Mouse (Mus musculus) kidney, embryonic 14.5 days (tissue): ENCODE results near the gene Carnmt1. TPM values are rescaled to one million over a fixed set of nuclear protein-coding genes. Genes with fewer than 3 reads are reported as not detected.

Source experiments
- ATAC-seq: fragments of 200-750 bp; cut with Nextera tagmentation; 2 replicates; pipeline ENCODE4 v1.8.0; 2017; ENCODE audit warnings: moderate number of reproducible peaks, mild to moderate bottlenecking, moderate TSS enrichment, moderate library complexity; ENCODE audit not compliant: low FRiP score, low TSS enrichment
- H3K27ac ChIP-seq: fragments of 300-500 bp; sonication (generic); 2 replicates; pipeline ENCODE4 v1.5.1; 2014; ENCODE audit warnings: low read depth, mild to moderate bottlenecking, low read length, moderate library complexity, mixed read lengths
- H3K27me3 ChIP-seq: fragments of 300-500 bp; sonication (generic); 2 replicates; pipeline ENCODE4 v1.6.1; 2014; ENCODE audit warnings: mild to moderate bottlenecking, low read length; ENCODE audit not compliant: control insufficient read depth, insufficient read depth
- H3K36me3 ChIP-seq: fragments of 300-500 bp; sonication (generic); 2 replicates; pipeline ENCODE4 v1.6.1; 2014; ENCODE audit warnings: low read length, mixed read lengths; ENCODE audit not compliant: control insufficient read depth, insufficient read depth
- H3K4me1 ChIP-seq: fragments of 300-500 bp; sonication (generic); 2 replicates; pipeline ENCODE4 v1.6.1; 2014; ENCODE audit warnings: low read length, mixed read lengths; ENCODE audit not compliant: control insufficient read depth, insufficient read depth
- H3K4me2 ChIP-seq: fragments of 300-500 bp; sonication (generic); replicated peaks from 2 replicates; pipeline ENCODE4 v1.6.1; 2014; ENCODE audit warnings: low read depth, mild to moderate bottlenecking, low read length
- H3K4me3 ChIP-seq: fragments of 300-500 bp; sonication (generic); 2 replicates; pipeline ENCODE4 v1.5.1; 2014; ENCODE audit warnings: mild to moderate bottlenecking, low read length
- H3K9ac ChIP-seq: fragments of 300-500 bp; sonication (generic); 2 replicates; pipeline ENCODE4 v1.6.1; 2014; ENCODE audit warnings: low read depth, mild to moderate bottlenecking, low read length, moderate library complexity
- H3K9me3 ChIP-seq: fragments of 300-500 bp; sonication (generic); 2 replicates; pipeline ENCODE4 v1.6.1; 2016; ENCODE audit warnings: low read length; ENCODE audit not compliant: control insufficient read depth
- WGBS: fragments of 180-500 bp; shearing (Covaris S2); extraction: QIAGEN DNeasy Blood & Tissue Kit; methylation state at CpG from one replicate; pipeline ENCODE4 v1.1.7; 2014; 5-methylcytosine and 5-hydroxymethylcytosine counted together
- polyA plus RNA-seq: library from polyadenylated mRNA; unstranded; fragments of >200 nt; fragmentation: Nextera tagmentation; extraction: Ambion mirVana; gene quantifications from 2 replicates; pipeline ENCODE4 v1.2.1, GENCODE M21; 2014

Gene Carnmt1
- 44.8 TPM in 2 replicates for polyA plus RNA-seq

GRCm38 (mm10) chr19:18670608-18671007 lies at the start of gene Carnmt1:
Gene Carnmt1 (plus strand): TSS chr19:18670764.
- Histone ChIP-seq H3K9me3 (no peaks in the 10 kb centered on the region), H3K36me3 (no peaks in the 10 kb centered on the region), H3K27ac (peak within 1 kb of the TSS; percentile 74), H3K4me2 (peak within 1 kb of the TSS; percentile 56), H3K27me3 (no peaks in the 10 kb centered on the region), H3K4me1 (peaks cover 18% of the 10 kb centered on the region), H3K4me3 (peak within 1 kb of the TSS; percentile 78), H3K9ac (peak within 1 kb of the TSS; percentile 87)
- ATAC-seq: peak; percentile 99
- under 1% methylated on average over 42 of the region's 58 CpGs for WGBS

- Histone ChIP-seq H3K9me3 (no peaks in the 10 kb centered on the region), H3K4me2 (no peak overlapping the region), H3K36me3 (no peaks in the 10 kb centered on the region), H3K9ac (no peak overlapping the region), H3K27ac (no peak overlapping the region), H3K4me3 (no peak overlapping the region), H3K27me3 (no peaks in the 10 kb centered on the region), H3K4me1 (peaks cover under 1% of the 10 kb centered on the region; the same call in 1 of the 2 replicates)
- WGBS: 81% methylated on average over 2 of the region's 2 CpGs
- no peak for ATAC-seq
These were observed 46.7 kb upstream of the Carnmt1 start for GRCm38 (mm10) chr19:18623894-18624293.

- H3K27me3 ChIP-seq: no peaks in the 10 kb centered on the region
- H3K9ac ChIP-seq: no peak overlapping the region; the same call in 1 of the 2 replicates
- no peaks in the 10 kb centered on the region for H3K36me3 ChIP-seq
- peaks cover 10% of the 10 kb centered on the region; the same call in 1 of the 2 replicates for H3K4me1 ChIP-seq
- H3K4me3 ChIP-seq: peak overlapping the region; percentile 5; the same call in 1 of the 2 replicates
- H3K9me3 ChIP-seq: no peaks in the 10 kb centered on the region
- ATAC-seq: no peak
- peak overlapping the region; percentile 70; the same call in 1 of the 2 replicates for H3K4me2 ChIP-seq
- 56% methylated on average over 1 of the region's 1 CpGs for WGBS
- H3K27ac ChIP-seq: peak overlapping the region; percentile 20; the same call in 1 of the 2 replicates
These were observed 41.0 kb upstream of the Carnmt1 start for GRCm38 (mm10) chr19:18629589-18629988.

- WGBS: 9% methylated on average over 17 of the region's 17 CpGs
- Histone ChIP-seq H3K36me3 (no peaks in the 10 kb centered on the region), H3K4me2 (peak overlapping the region; percentile 70), H3K9ac (peak overlapping the region; percentile 78; the same call in 1 of the 2 replicates), H3K27ac (peak overlapping the region; percentile 63), H3K27me3 (no peaks in the 10 kb centered on the region), H3K4me3 (peak overlapping the region; percentile 75), H3K9me3 (no peaks in the 10 kb centered on the region), H3K4me1 (peaks cover 10% of the 10 kb centered on the region; the same call in 1 of the 2 replicates)
- ATAC-seq: no peak
These were observed 40.1 kb upstream of the Carnmt1 start for GRCm38 (mm10) chr19:18630221-18631119.

GRCm38 (mm10) chr19:18631161-18631643 lies 39.4 kb upstream of the Carnmt1 start:
- no peaks in the 10 kb centered on the region for H3K36me3 ChIP-seq
- H3K4me2 ChIP-seq: peak overlapping the region; percentile 70
- no peaks in the 10 kb centered on the region for H3K9me3 ChIP-seq
- H3K4me1 ChIP-seq: peaks cover 10% of the 10 kb centered on the region; the same call in 1 of the 2 replicates
- H3K27me3 ChIP-seq: no peaks in the 10 kb centered on the region
- under 1% methylated on average over 40 of the region's 40 CpGs for WGBS
- ATAC-seq: peak; percentile 69
- peak overlapping the region; percentile 76 for H3K27ac ChIP-seq
- peak overlapping the region; percentile 78 for H3K9ac ChIP-seq
- H3K4me3 ChIP-seq: peak overlapping the region; percentile 75

- Histone ChIP-seq H3K9ac (peak within 1 kb of the TSS; percentile 78), H3K27ac (peak within 1 kb of the TSS; percentile 76), H3K9me3 (no peaks in the 10 kb centered on the region), H3K4me3 (peak within 1 kb of the TSS; percentile 75), H3K4me1 (peaks cover 10% of the 10 kb centered on the region; the same call in 1 of the 2 replicates), H3K36me3 (no peaks in the 10 kb centered on the region), H3K27me3 (no peaks in the 10 kb centered on the region), H3K4me2 (peak within 1 kb of the TSS; percentile 70)
- peak; percentile 98 for ATAC-seq
- WGBS: under 1% methylated on average over 51 of the region's 51 CpGs
These were observed 38.8 kb upstream of the Carnmt1 start, which contains the start of the genes Ostf1 and Nmrk1 for GRCm38 (mm10) chr19:18631644-18632219. Gene Ostf1 (minus strand): TSS chr19:18631823. Gene Nmrk1 (plus strand): TSS chr19:18631950.

- Histone ChIP-seq H3K27me3 (no peaks in the 10 kb centered on the region), H3K36me3 (no peaks in the 10 kb centered on the region), H3K4me1 (peaks cover 10% of the 10 kb centered on the region; the same call in 1 of the 2 replicates), H3K4me3 (peak overlapping the region; percentile 75), H3K9ac (peak overlapping the region; percentile 78), H3K4me2 (peak overlapping the region; percentile 70), H3K9me3 (no peaks in the 10 kb centered on the region), H3K27ac (no peak overlapping the region)
- 62% methylated on average over 13 of the region's 13 CpGs for WGBS
- ATAC-seq: no peak
These were observed 38.1 kb upstream of the Carnmt1 start for GRCm38 (mm10) chr19:18632231-18633185.

- Histone ChIP-seq H3K4me3 (no peak overlapping the region), H3K27me3 (no peaks in the 10 kb centered on the region), H3K4me2 (no peak overlapping the region), H3K4me1 (peaks cover 1% of the 10 kb centered on the region; the same call in 1 of the 2 replicates), H3K9ac (no peak overlapping the region), H3K9me3 (no peaks in the 10 kb centered on the region), H3K36me3 (no peaks in the 10 kb centered on the region), H3K27ac (no peak overlapping the region)
- no peak for ATAC-seq
- WGBS: 80% methylated on average over 5 of the region's 5 CpGs
These were observed 32.6 kb upstream of the Carnmt1 start for GRCm38 (mm10) chr19:18637954-18638353.
